Mouse (Mus musculus) liver, embryonic 14.5 days (tissue): ENCODE measurements around the gene Rxfp4. TPM values are rescaled to one million over a fixed set of nuclear protein-coding genes. Genes with fewer than 3 reads are reported as not detected.

Experiments
- ATAC-seq: fragments of 200-750 bp; cut with Nextera tagmentation; 2 replicates; pipeline ENCODE4 v1.8.0; 2017; ENCODE audit warnings: moderate number of reproducible peaks, mild to moderate bottlenecking, moderate library complexity; ENCODE audit not compliant: insufficient read depth
- DNase-seq, 3 experiments: peaks; one replicate each; pipeline ENCODE4 v3.0.0-alpha.2; 2012 to 2013; ENCODE audit warnings: low read depth in 3 of 3, low spot score in 3 of 3
- H3K27ac ChIP-seq: fragments of 300-500 bp; sonication (generic); 2 replicates; pipeline ENCODE4 v1.5.1; 2014; ENCODE audit warnings: moderate library complexity, mild to moderate bottlenecking, control low read depth, inconsistent platforms
- H3K27me3 ChIP-seq: fragments of 300-500 bp; sonication (generic); 2 replicates; pipeline ENCODE4 v1.6.1; 2014; ENCODE audit warnings: mild to moderate bottlenecking, low read length, moderate library complexity; ENCODE audit not compliant: control insufficient read depth, insufficient read depth
- H3K36me3 ChIP-seq: fragments of 300-500 bp; sonication (generic); replicated peaks from 2 replicates; pipeline ENCODE4 v1.6.1; 2014; ENCODE audit warnings: low read depth; ENCODE audit not compliant: control insufficient read depth, insufficient read depth
- H3K4me1 ChIP-seq, 2 experiments: fragments of 200-500 bp in 1 of 2; fragments of 300-500 bp in 1 of 2; sonication (generic) in 1 of 2; replicated peaks; 2 replicates each; pipeline ENCODE4 v1.6.1; 2012 to 2014; ENCODE audit warnings: antibody characterized with exemption in 1 of 2, inconsistent platforms in 1 of 2, low read length in 1 of 2; ENCODE audit not compliant: control insufficient read depth in 2 of 2, insufficient read depth in 2 of 2
- H3K4me2 ChIP-seq: fragments of 300-500 bp; sonication (generic); 2 replicates; pipeline ENCODE4 v1.6.1; 2014; ENCODE audit warnings: low read depth, mild to moderate bottlenecking, control low read depth, moderate library complexity
- H3K4me3 ChIP-seq, 2 experiments: fragments of 200-500 bp in 1 of 2; fragments of 300-500 bp in 1 of 2; sonication (generic) in 1 of 2; 2 replicates each; pipeline ENCODE4 v1.5.1; 2012 to 2014; ENCODE audit warnings: low read depth in 2 of 2, low read length in 2 of 2, mild to moderate bottlenecking in 2 of 2, control low read depth in 1 of 2, inconsistent platforms in 1 of 2, moderate library complexity in 1 of 2; ENCODE audit not compliant: insufficient read depth in 1 of 2
- H3K9ac ChIP-seq: fragments of 300-500 bp; sonication (generic); replicated peaks from 2 replicates; pipeline ENCODE4 v1.6.1; 2014; ENCODE audit warnings: mild to moderate bottlenecking, control low read depth, moderate library complexity
- H3K9me3 ChIP-seq: fragments of 300-500 bp; sonication (generic); 2 replicates; pipeline ENCODE4 v1.6.1; 2016; ENCODE audit warnings: low read length, mixed read lengths; ENCODE audit not compliant: control insufficient read depth
- CTCF ChIP-seq: IDR thresholded peaks from 2 replicates; pipeline ENCODE4 v1.5.1; 2016; ENCODE audit warnings: antibody characterized with exemption, low read depth, control low read depth
- EP300 ChIP-seq: IDR thresholded peaks from 2 replicates; pipeline ENCODE4 v1.6.1; 2016; ENCODE audit warnings: antibody characterized with exemption, low read depth
- WGBS: fragments of 180-500 bp; shearing (Covaris S2); extraction: QIAGEN DNeasy Blood & Tissue Kit; methylation state at CpG from one replicate; pipeline ENCODE4 v1.1.7; 2014; ENCODE audit not compliant: insufficient replicate concordance; 5-methylcytosine and 5-hydroxymethylcytosine counted together
- polyA plus RNA-seq, 2 experiments: library from polyadenylated mRNA; depleted of rRNA in 1 of 2; stranded (reverse) in 1 of 2; unstranded in 1 of 2; fragments of >200 nt; fragmentation: Nextera tagmentation in 1 of 2; extraction: Ambion mirVana in 1 of 2; gene quantifications; 2 replicates each; pipeline versions ENCODE4 v1.2.1 to v1.2.3; 2012 to 2014

The Rxfp4 gene
- polyA plus RNA-seq, 2 experiments = not detected

GRCm38 (mm10) chr3:88653516-88654370 lies 801 bp upstream of the Rxfp4 start:
- 0 out of 4 replicates have a peak, but pooled peaks cover 0 to 3% of the 10 kb centered on the region in 2 experiments for H3K4me1 ChIP-seq
- H3K36me3 ChIP-seq = no peaks in the 10 kb centered on the region
- 63% methylated on average over 6 of the region's 6 CpGs for WGBS
- H3K27me3 ChIP-seq = no peaks in the 10 kb centered on the region
- no peak overlapping the region for H3K4me3 ChIP-seq
- ATAC-seq = no peak
- DNase-seq = no peak
- no peak overlapping the region for H3K9ac ChIP-seq
- TF ChIP-seq EP300 (no peak), CTCF (no peak)
- no peak overlapping the region for H3K27ac ChIP-seq
- H3K9me3 ChIP-seq = no peaks in the 10 kb centered on the region
- no peak overlapping the region for H3K4me2 ChIP-seq

GRCm38 (mm10) chr3:88651669-88652618 lies 998 bp downstream of the Rxfp4 start:
- Histone ChIP-seq H3K27me3 (no peaks in the 10 kb centered on the region), H3K36me3 (no peaks in the 10 kb centered on the region; the same call in 1 of the 2 replicates), H3K9me3 (no peaks in the 10 kb centered on the region), H3K4me2 (no peak overlapping the region), H3K4me1 (0 out of 4 replicates have a peak, but pooled peaks cover 0 to 3% of the 10 kb centered on the region in 2 experiments), H3K27ac (no peak overlapping the region), H3K4me3 (no peak overlapping the region), H3K9ac (no peak overlapping the region)
- ATAC-seq (no peak), DNase-seq (no peak)
- 44% methylated on average over 18 of the region's 18 CpGs for WGBS
- TF ChIP-seq CTCF (no peak), EP300 (no peak)

- DNase-seq (no peak), ATAC-seq (no peak)
- Histone ChIP-seq H3K27ac (no peak overlapping the region), H3K27me3 (no peaks in the 10 kb centered on the region), H3K4me3 (no peak overlapping the region), H3K36me3 (peaks cover 3% of the 10 kb centered on the region), H3K9ac (no peak overlapping the region), H3K9me3 (no peaks in the 10 kb centered on the region), H3K4me1 (0 out of 4 replicates have a peak, but pooled peaks cover 0 to 3% of the 10 kb centered on the region in 2 experiments), H3K4me2 (no peak overlapping the region)
- WGBS = 46% methylated on average over 13 of the region's 13 CpGs
- TF ChIP-seq CTCF (no peak), EP300 (no peak)
Measured at GRCm38 (mm10) chr3:88650713-88651504, 2.0 kb downstream of the Rxfp4 start.

DNA sequence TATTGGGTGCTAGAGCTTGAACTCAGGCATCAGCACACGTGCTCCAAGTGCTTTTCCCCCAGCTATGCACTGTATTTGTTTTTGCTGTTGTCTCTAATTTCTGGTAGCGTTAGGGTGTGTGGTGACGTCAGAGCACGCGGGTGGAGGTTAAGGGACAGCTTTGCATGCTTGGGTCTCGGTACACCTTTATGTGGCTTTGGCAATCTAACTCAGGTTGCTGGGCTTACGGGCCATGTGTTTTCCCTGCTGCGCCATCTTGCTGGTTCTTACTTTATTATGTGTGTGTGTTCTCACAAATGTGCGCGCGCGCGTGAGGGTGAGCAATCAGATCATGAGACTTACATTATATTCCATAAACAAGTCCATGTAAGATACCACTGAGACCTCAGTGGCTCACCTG lies 3.0 kb downstream of the Rxfp4 start:
- Histone ChIP-seq H3K4me3 (no peak overlapping the region), H3K9ac (no peak overlapping the region), H3K27ac (no peak overlapping the region), H3K9me3 (no peaks in the 10 kb centered on the region), H3K4me1 (0 out of 4 replicates have a peak, but pooled peaks cover 0 to 3% of the 10 kb centered on the region in 2 experiments), H3K27me3 (no peaks in the 10 kb centered on the region), H3K36me3 (peaks cover 4% of the 10 kb centered on the region), H3K4me2 (no peak overlapping the region)
- no peak for DNase-seq
- WGBS = 78% methylated on average over 13 of the region's 13 CpGs
- TF ChIP-seq EP300 (no peak), CTCF (no peak)
- no peak for ATAC-seq
